Mouse (Mus musculus) embryonic facial prominence, embryonic 14.5 days (tissue): Measurements from ENCODE around the gene Bmp7. TPM values are rescaled to one million over a fixed set of nuclear protein-coding genes. Genes with fewer than 3 reads are reported as not detected.

Experiments
- ATAC-seq: fragments of 200-750 bp; cut with Nextera tagmentation; 2 replicates; pipeline ENCODE4 v1.8.0; 2017; ENCODE audit warnings: low read depth, moderate number of reproducible peaks, moderate TSS enrichment
- DNase-seq: peaks from one replicate; pipeline ENCODE4 v3.0.0-alpha.2; 2015; ENCODE audit warnings: low spot score
- H3K27ac ChIP-seq: fragments of 300-500 bp; sonication (generic); replicated peaks from 2 replicates; pipeline ENCODE4 v1.5.1; 2014; ENCODE audit warnings: low read depth, mild to moderate bottlenecking, low read length, moderate library complexity
- H3K27me3 ChIP-seq: fragments of 300-500 bp; sonication (generic); replicated peaks from 2 replicates; pipeline ENCODE4 v1.6.1; 2014; ENCODE audit warnings: low read length; ENCODE audit not compliant: control insufficient read depth, insufficient read depth
- H3K36me3 ChIP-seq: fragments of 300-500 bp; sonication (generic); 2 replicates; pipeline ENCODE4 v1.6.1; 2014; ENCODE audit warnings: low read length, mixed read lengths; ENCODE audit not compliant: control insufficient read depth, insufficient read depth
- H3K4me1 ChIP-seq: fragments of 300-500 bp; sonication (generic); 2 replicates; pipeline ENCODE4 v1.6.1; 2014; ENCODE audit warnings: antibody characterized with exemption, low read length; ENCODE audit not compliant: control insufficient read depth, insufficient read depth
- H3K4me2 ChIP-seq: fragments of 300-500 bp; sonication (generic); 2 replicates; pipeline ENCODE4 v1.6.1; 2014; ENCODE audit warnings: low read depth, mild to moderate bottlenecking, low read length, moderate library complexity, mixed read lengths
- H3K4me3 ChIP-seq: fragments of 300-500 bp; sonication (generic); 2 replicates; pipeline ENCODE4 v1.5.1; 2014; ENCODE audit warnings: low read depth, mild to moderate bottlenecking, low read length
- H3K9ac ChIP-seq: fragments of 300-500 bp; sonication (generic); 2 replicates; pipeline ENCODE4 v1.6.1; 2014; ENCODE audit warnings: low read depth, mild to moderate bottlenecking, low read length, moderate library complexity, mixed read lengths
- H3K9me3 ChIP-seq: fragments of 300-500 bp; sonication (generic); 2 replicates; pipeline ENCODE4 v1.6.1; 2016; ENCODE audit warnings: low read length; ENCODE audit not compliant: control insufficient read depth
- WGBS: fragments of 180-500 bp; shearing (Covaris S2); extraction: QIAGEN DNeasy Blood & Tissue Kit; methylation state at CpG from one replicate; pipeline ENCODE4 v1.1.7; 2014; 5-methylcytosine and 5-hydroxymethylcytosine counted together
- polyA plus RNA-seq: library from polyadenylated mRNA; unstranded; fragments of >200 nt; fragmentation: Nextera tagmentation; extraction: Ambion mirVana; gene quantifications from 2 replicates; pipeline ENCODE4 v1.2.1, GENCODE M21; 2014

Gene Bmp7
- polyA plus RNA-seq, 1 experiment from 2014 or later, result 25.6 TPM

GRCm38 (mm10) chr2:172974701-172975100 lies 34.6 kb upstream of the Bmp7 start:
- DNase-seq (peak; percentile 55), ATAC-seq (no peak)
- Histone ChIP-seq H3K27me3 (no peaks in the 10 kb centered on the region), H3K36me3 (no peaks in the 10 kb centered on the region), H3K4me2 (no peak overlapping the region), H3K4me3 (no peak overlapping the region), H3K9ac (no peak overlapping the region), H3K9me3 (no peaks in the 10 kb centered on the region), H3K4me1 (peaks cover 26% of the 10 kb centered on the region), H3K27ac (no peak overlapping the region)
- WGBS, result 34% methylated on average over 7 of the region's 7 CpGs

GRCm38 (mm10) chr2:172973806-172974565 lies 33.9 kb upstream of the Bmp7 start:
- ATAC-seq, result no peak; the same call in 1 of the 2 replicates
- H3K27me3 ChIP-seq, result no peaks in the 10 kb centered on the region
- no peak overlapping the region for H3K4me3 ChIP-seq
- no peaks in the 10 kb centered on the region for H3K36me3 ChIP-seq
- H3K27ac ChIP-seq, result no peak overlapping the region; the same call in 1 of the 2 replicates
- 25% methylated on average over 7 of the region's 7 CpGs for WGBS
- peak; percentile 42 for DNase-seq
- no peak overlapping the region for H3K4me2 ChIP-seq
- H3K9me3 ChIP-seq, result no peaks in the 10 kb centered on the region
- peaks cover 26% of the 10 kb centered on the region for H3K4me1 ChIP-seq
- H3K9ac ChIP-seq, result no peak overlapping the region

GRCm38 (mm10) chr2:172971865-172972264 lies 31.7 kb upstream of the Bmp7 start:
- H3K9me3 ChIP-seq, result no peaks in the 10 kb centered on the region
- H3K27me3 ChIP-seq, result no peaks in the 10 kb centered on the region
- no peak overlapping the region for H3K9ac ChIP-seq
- H3K27ac ChIP-seq, result no peak overlapping the region
- DNase-seq (no peak), ATAC-seq (no peak)
- H3K36me3 ChIP-seq, result no peaks in the 10 kb centered on the region
- no peak overlapping the region for H3K4me2 ChIP-seq
- 79% methylated on average over 2 of the region's 2 CpGs for WGBS
- H3K4me3 ChIP-seq, result no peak overlapping the region
- peaks cover 15% of the 10 kb centered on the region for H3K4me1 ChIP-seq

- WGBS, result 84% methylated on average over 5 of the region's 5 CpGs
- Histone ChIP-seq H3K9ac (no peak overlapping the region), H3K36me3 (no peaks in the 10 kb centered on the region), H3K4me2 (no peak overlapping the region), H3K27me3 (no peaks in the 10 kb centered on the region), H3K4me3 (no peak overlapping the region), H3K27ac (no peak overlapping the region), H3K9me3 (no peaks in the 10 kb centered on the region), H3K4me1 (no peaks in the 10 kb centered on the region)
- DNase-seq (no peak), ATAC-seq (no peak)
These were observed 26.4 kb upstream of the Bmp7 start for GRCm38 (mm10) chr2:172966480-172966879.

- Histone ChIP-seq H3K9me3 (no peaks in the 10 kb centered on the region), H3K4me1 (no peaks in the 10 kb centered on the region)
- 25% methylated on average over 11 of the region's 11 CpGs for whole genome bisulfite sequencing
These were observed 25.1 kb upstream of the Bmp7 start for GRCm38 (mm10) chr2:172965249-172965648.

GRCm38 (mm10) chr2:172961211-172961610 lies 21.1 kb upstream of the Bmp7 start:
- DNase-seq (peak; percentile 27), ATAC-seq (no peak)
- Histone ChIP-seq H3K27ac (no peak overlapping the region), H3K4me1 (peaks cover 9% of the 10 kb centered on the region; the same call in 1 of the 2 replicates), H3K36me3 (no peaks in the 10 kb centered on the region), H3K4me3 (no peak overlapping the region), H3K9me3 (peaks cover 5% of the 10 kb centered on the region; the same call in 1 of the 2 replicates), H3K4me2 (no peak overlapping the region), H3K27me3 (no peaks in the 10 kb centered on the region), H3K9ac (no peak overlapping the region)
- 48% methylated on average over 6 of the region's 6 CpGs for WGBS

More at GRCm38 (mm10) chr2:172965249-172965648, 25.1 kb upstream of the Bmp7 start:
- no peak for ATAC-seq
- Histone ChIP-seq H3K27ac (no peak overlapping the region), H3K4me3 (no peak overlapping the region), H3K4me2 (no peak overlapping the region), H3K9ac (no peak overlapping the region), H3K27me3 (no peaks in the 10 kb centered on the region), H3K36me3 (no peaks in the 10 kb centered on the region)
- no peak for DNase-seq

GRCm38 (mm10) chr2:172960350-172960749 lies 20.2 kb upstream of the Bmp7 start:
- Histone ChIP-seq H3K27me3 (no peaks in the 10 kb centered on the region), H3K27ac (no peak overlapping the region), H3K4me2 (no peak overlapping the region), H3K4me3 (no peak overlapping the region), H3K4me1 (peaks cover 9% of the 10 kb centered on the region; the same call in 1 of the 2 replicates), H3K9me3 (peaks cover 11% of the 10 kb centered on the region; the same call in 1 of the 2 replicates), H3K9ac (no peak overlapping the region), H3K36me3 (no peaks in the 10 kb centered on the region)
- DNase-seq (no peak), ATAC-seq (no peak)
- WGBS, result 91% methylated on average over 3 of the region's 3 CpGs

GRCm38 (mm10) chr2:172959006-172959768 lies 19.1 kb upstream of the Bmp7 start:
- H3K4me2 ChIP-seq, result no peak overlapping the region
- peaks cover 9% of the 10 kb centered on the region; the same call in 1 of the 2 replicates for H3K4me1 ChIP-seq
- H3K27ac ChIP-seq, result no peak overlapping the region; the same call in 1 of the 2 replicates
- DNase-seq (no peak), ATAC-seq (no peak)
- no peak overlapping the region for H3K9ac ChIP-seq
- no peak overlapping the region for H3K4me3 ChIP-seq
- 46% methylated on average over 12 of the region's 13 CpGs for WGBS
- no peaks in the 10 kb centered on the region for H3K36me3 ChIP-seq
- H3K27me3 ChIP-seq, result no peaks in the 10 kb centered on the region
- peaks cover 11% of the 10 kb centered on the region; the same call in 1 of the 2 replicates for H3K9me3 ChIP-seq
